Mouse (Mus musculus): ENCODE results near the gene Lrmda.

DNA sequence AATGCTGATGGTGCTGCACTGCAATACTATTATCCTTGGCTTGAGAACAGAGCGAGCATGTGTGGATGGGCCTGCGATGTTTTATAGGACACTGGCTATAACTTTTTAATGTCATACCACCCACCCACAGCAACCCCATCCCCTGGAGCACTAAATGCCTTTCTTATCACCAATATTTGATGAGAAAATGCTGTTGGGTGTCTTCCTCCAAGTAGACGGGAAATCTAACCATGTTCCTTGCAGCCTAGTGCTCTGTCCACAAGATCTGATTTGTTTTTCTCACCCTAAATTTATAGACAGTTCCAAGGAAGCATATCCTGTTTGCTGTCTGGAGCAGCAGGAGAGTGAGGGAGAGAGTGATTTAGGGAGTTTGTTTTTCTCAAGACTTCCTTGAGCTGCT, 738.0 kb downstream of the Lrmda start:
- TF ChIP-seq CTCF (IDR thresholded peaks at IDR 0.05; ENCODE audit: low read depth, low read length): no peak
- no peak for TF ChIP-seq POLR2A (IDR thresholded peaks at IDR 0.05; ENCODE audit: borderline replicate concordance, low read depth, low read length)
